Mouse (Mus musculus) erythroblast, embryonic 14.5 days (primary cell): ENCODE results near the gene Uqcr10. TPM values are rescaled to one million over a fixed set of nuclear protein-coding genes. Genes with fewer than 3 reads are reported as not detected.

Source experiments
- H3K27me3 ChIP-seq: 2 replicates; pipeline ENCODE4 v1.6.1; 2012; ENCODE audit warnings: inconsistent platforms; ENCODE audit not compliant: control insufficient read depth
- H3K36me3 ChIP-seq: 2 replicates; pipeline ENCODE4 v1.6.1; 2012; ENCODE audit warnings: mild to moderate bottlenecking, inconsistent platforms; ENCODE audit not compliant: control insufficient read depth
- H3K4me1 ChIP-seq: 2 replicates; pipeline ENCODE4 v1.6.1; 2012; ENCODE audit warnings: inconsistent platforms; ENCODE audit not compliant: control insufficient read depth
- H3K4me3 ChIP-seq: replicated peaks from 2 replicates; pipeline ENCODE3; 2012; ENCODE audit warnings: moderate library complexity, mild to moderate bottlenecking, inconsistent platforms
- H3K9me3 ChIP-seq: 2 replicates; pipeline ENCODE4 v1.6.1; 2012; ENCODE audit warnings: low read length, inconsistent platforms, mixed read lengths; ENCODE audit not compliant: control insufficient read depth
- GATA1 ChIP-seq: IDR thresholded peaks from 2 replicates; pipeline ENCODE4 v1.6.1; 2012; ENCODE audit warnings: low read length, inconsistent platforms, mixed read lengths
- TAL1 ChIP-seq: IDR thresholded peaks from 3 replicates; pipeline ENCODE4 v1.6.1; 2012; ENCODE audit warnings: low read length, inconsistent platforms, mixed read lengths
- polyA plus RNA-seq: library from polyadenylated mRNA; stranded (reverse); fragments of >175 nt; gene quantifications from 2 replicates; pipeline ENCODE4 v1.2.3, GENCODE M21; 2012

Uqcr10 gene
- polyA plus RNA-seq, 1 experiment, result 8.8 TPM

- H3K4me3 ChIP-seq, result no peak overlapping the region
- no peaks in the 10 kb centered on the region; the same call in 1 of the 2 replicates for H3K27me3 ChIP-seq
- peaks cover 6% of the 10 kb centered on the region for H3K9me3 ChIP-seq
- TF ChIP-seq TAL1 (no peak), GATA1 (no peak)
- H3K4me1 ChIP-seq, result peaks cover 6% of the 10 kb centered on the region
- H3K36me3 ChIP-seq, result peaks cover 27% of the 10 kb centered on the region
These were observed 6.8 kb downstream of the Uqcr10 start for GRCm38 (mm10) chr11:4697043-4697983.

DNA sequence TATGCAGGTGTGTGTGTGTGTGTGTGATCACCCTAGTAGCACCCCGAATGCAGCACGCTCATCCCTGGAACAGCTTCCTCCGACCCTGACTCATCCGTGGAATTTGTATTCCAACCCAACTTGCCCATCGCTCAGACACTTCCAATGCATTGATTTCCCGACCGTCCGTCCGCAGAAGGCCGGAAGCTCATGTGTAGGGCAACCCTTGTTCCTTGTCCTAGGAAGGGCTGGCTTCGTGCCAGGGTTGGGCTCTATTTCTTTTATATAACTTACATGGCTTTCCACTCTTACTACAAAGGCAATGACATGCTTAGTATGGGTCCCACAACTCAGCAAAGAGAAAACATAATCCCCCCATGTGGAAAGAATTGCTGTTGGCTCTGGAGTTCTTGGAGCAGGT lies 12.0 kb downstream of the Uqcr10 start:
- Histone ChIP-seq H3K36me3 (no peaks in the 10 kb centered on the region), H3K27me3 (peaks cover 2% of the 10 kb centered on the region), H3K4me1 (peaks cover 1% of the 10 kb centered on the region), H3K4me3 (no peak overlapping the region), H3K9me3 (peaks cover 6% of the 10 kb centered on the region)
- no peak for TF ChIP-seq TAL1
- no peak for TF ChIP-seq GATA1

DNA sequence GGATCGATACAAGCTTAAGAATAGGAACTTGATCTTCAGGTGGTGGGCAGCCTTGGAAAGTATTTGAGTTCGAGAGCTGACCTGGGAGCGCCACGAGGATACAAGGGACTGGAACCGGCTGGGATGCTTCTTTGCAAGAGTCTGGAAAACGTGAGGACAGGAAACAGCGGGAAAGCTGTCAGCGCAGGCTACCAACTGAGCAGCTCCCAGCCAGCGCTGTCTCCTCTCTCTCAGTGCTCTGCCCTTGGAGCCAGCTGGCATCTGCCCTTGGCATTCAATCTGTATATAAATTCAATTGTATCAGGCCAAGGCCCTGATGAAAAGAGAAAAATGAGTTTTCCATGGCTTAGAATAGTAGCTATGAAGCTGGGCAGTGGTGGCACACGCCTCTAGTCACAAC lies 12.9 kb downstream of the Uqcr10 start:
- H3K27me3 ChIP-seq, result peaks cover 2% of the 10 kb centered on the region

DNA sequence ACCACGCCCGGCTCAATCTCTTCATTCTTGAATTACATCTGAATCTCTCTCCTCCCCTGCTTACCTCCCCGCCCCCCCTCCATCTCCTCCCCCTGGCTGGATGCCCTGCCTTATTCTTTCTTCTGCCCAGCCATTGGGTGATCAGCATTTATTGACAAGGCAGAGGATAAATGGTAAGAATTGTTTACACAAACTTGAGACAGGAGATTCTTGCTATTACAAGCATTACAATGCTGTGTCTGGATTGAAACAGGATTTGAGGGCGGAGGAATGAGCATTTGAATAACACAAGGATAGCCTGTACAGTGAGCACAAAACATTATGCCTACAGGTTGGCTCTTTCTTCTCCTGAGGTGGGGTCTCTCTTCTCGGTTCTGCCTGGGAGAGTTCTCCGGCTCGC lies 13.8 kb downstream of the Uqcr10 start:
- peaks cover 2% of the 10 kb centered on the region for H3K27me3 ChIP-seq
- H3K4me1 ChIP-seq, result no peaks in the 10 kb centered on the region; the same call in none of the 2 replicates
- H3K36me3 ChIP-seq, result no peaks in the 10 kb centered on the region
- TF ChIP-seq GATA1 (no peak), TAL1 (no peak)
- no peak overlapping the region for H3K4me3 ChIP-seq
- H3K9me3 ChIP-seq, result peaks cover 6% of the 10 kb centered on the region

More for the DNA sequence above, 12.9 kb downstream of the Uqcr10 start:
- H3K9me3 ChIP-seq, result peaks cover 6% of the 10 kb centered on the region
- no peak for TF ChIP-seq GATA1
- no peak for TF ChIP-seq TAL1
- H3K4me3 ChIP-seq, result no peak overlapping the region
- no peaks in the 10 kb centered on the region; the same call in none of the 2 replicates for H3K4me1 ChIP-seq
- no peaks in the 10 kb centered on the region for H3K36me3 ChIP-seq

DNA sequence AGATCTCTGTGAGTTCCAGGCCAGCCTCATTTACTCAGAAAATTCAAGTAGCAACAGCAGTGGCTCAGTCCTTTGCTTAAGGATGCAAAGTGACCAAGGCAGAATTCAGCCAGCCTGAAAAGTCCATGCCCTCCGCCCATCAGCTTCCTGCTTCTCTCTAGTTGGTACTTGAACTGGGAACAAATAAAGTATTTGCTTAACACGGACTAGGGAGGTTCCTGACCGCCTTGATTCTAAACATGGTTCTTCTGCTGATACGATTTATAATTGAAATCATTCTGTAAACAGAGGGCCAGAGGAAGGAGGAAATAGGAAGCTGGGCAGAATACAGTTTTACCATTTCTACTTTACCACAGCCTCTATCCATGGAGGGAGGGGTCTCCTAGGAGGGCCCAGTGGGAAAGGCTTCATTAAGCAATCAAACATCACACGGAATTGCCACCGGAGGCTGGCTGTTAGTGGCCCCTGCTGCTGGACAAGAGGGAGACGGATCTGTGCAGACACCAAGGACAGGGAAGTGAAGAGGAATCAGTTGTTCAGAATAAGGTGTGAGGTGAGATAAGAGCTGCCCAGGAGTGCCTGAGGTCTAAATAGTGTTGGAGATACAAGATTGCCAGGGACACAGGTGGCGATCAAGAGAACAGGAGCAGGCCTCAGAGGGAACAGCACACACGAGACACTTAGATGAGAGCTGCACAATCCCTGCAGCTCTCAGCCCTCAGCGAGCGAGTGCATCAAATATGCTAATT lies 15.3 kb downstream of the Uqcr10 start:
- TF ChIP-seq TAL1, result no peak
- no peak for TF ChIP-seq GATA1
- Histone ChIP-seq H3K4me1 (no peaks in the 10 kb centered on the region; the same call in none of the 2 replicates), H3K36me3 (peaks cover 12% of the 10 kb centered on the region), H3K9me3 (no peaks in the 10 kb centered on the region), H3K27me3 (peaks cover 2% of the 10 kb centered on the region; the same call in 1 of the 2 replicates), H3K4me3 (no peak overlapping the region)

DNA sequence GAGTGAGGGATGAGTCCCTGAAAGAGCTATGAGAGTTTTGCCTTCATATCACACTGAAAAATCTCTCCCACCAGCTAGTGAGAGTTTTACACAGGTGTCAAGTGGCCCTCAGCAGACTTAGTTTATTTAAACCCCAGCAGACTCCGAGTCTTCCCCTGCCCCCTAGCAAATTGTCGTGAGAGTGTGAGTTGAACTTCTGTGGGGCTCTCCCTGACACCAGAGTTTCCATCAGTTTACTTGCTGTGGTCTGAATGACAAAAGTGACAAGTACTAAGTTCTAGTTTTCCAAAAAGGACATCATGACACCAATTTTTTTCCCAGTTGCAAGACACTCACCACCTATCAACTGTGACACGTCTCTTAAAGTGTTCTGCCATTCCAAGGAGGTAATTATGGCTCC lies 16.3 kb downstream of the Uqcr10 start:
- peaks cover 2% of the 10 kb centered on the region for H3K4me1 ChIP-seq
- no peak overlapping the region for H3K4me3 ChIP-seq
- H3K27me3 ChIP-seq, result peaks cover 2% of the 10 kb centered on the region; the same call in 1 of the 2 replicates
- H3K9me3 ChIP-seq, result no peaks in the 10 kb centered on the region
- TF ChIP-seq GATA1 (no peak), TAL1 (no peak)
- peaks cover 22% of the 10 kb centered on the region for H3K36me3 ChIP-seq

DNA sequence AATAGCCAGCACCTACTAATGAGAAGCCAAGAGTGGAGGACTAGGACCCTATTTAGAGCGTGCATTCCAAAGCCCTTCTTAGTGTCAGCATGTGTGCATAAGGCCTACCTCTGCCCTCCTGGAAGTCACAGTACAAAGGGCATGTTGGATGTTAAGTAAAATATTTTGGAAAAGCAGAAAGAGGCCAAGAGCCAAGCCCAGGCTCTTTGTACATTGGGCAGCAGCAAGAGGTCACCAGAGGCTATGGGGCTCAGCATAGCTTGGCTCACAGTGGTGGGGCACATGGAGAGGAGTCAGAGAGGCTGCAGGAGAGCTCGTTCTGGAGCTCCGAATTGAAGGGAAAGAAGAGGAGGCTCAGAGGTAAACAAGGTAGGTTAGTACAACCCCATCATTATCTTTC lies 17.1 kb downstream of the Uqcr10 start:
- peaks cover 2% of the 10 kb centered on the region; the same call in 1 of the 2 replicates for H3K27me3 ChIP-seq
- TF ChIP-seq TAL1, result no peak
- no peak for TF ChIP-seq GATA1
- H3K36me3 ChIP-seq, result peaks cover 30% of the 10 kb centered on the region
- H3K9me3 ChIP-seq, result no peaks in the 10 kb centered on the region
- H3K4me3 ChIP-seq, result no peak overlapping the region
- peaks cover 2% of the 10 kb centered on the region for H3K4me1 ChIP-seq

DNA sequence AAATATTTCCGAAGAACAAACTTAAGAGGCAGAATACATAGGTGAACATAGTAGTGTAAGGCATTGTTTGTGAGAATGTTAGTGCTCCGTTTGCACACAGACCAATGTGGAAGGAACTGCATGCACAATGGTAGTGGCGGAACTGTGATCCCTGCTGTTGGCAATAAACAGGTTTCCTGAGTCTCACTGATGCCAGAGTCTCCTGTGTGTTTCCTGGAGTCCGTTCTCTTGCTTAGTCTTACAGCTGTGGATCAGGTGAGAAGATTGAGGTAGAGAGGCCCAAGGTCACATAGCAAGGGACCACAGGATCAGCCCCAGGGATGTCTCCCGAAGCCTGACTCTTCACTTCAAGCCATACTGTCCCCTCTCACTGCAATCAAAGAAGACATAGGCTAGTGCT lies 18.6 kb downstream of the Uqcr10 start:
- Histone ChIP-seq H3K27me3 (peaks cover 2% of the 10 kb centered on the region; the same call in 1 of the 2 replicates), H3K4me3 (no peak overlapping the region), H3K9me3 (no peaks in the 10 kb centered on the region), H3K4me1 (peaks cover 2% of the 10 kb centered on the region), H3K36me3 (peaks cover 45% of the 10 kb centered on the region)
- TF ChIP-seq TAL1 (no peak), GATA1 (no peak)

- no peaks in the 10 kb centered on the region for H3K9me3 ChIP-seq
- peaks cover 2% of the 10 kb centered on the region; the same call in 1 of the 2 replicates for H3K27me3 ChIP-seq
- TF ChIP-seq GATA1 (no peak), TAL1 (no peak)
- peaks cover 50% of the 10 kb centered on the region for H3K36me3 ChIP-seq
- peaks cover 3% of the 10 kb centered on the region for H3K4me1 ChIP-seq
- H3K4me3 ChIP-seq, result no peak overlapping the region
These were observed 19.1 kb downstream of the Uqcr10 start for GRCm38 (mm10) chr11:4685071-4685470.
